Mouse (Mus musculus) megakaryocyte, embryonic 14.5 days (primary cell): ENCODE measurements around the gene Bsg. TPM values are rescaled to one million over a fixed set of nuclear protein-coding genes. Genes with fewer than 3 reads are reported as not detected.
A peak's percentile ranks its signal among the peaks of the same experiment; 100 is the strongest.

Experiments
- H3K27me3 ChIP-seq: replicated peaks from 2 replicates; pipeline ENCODE3; 2012; ENCODE audit warnings: inconsistent platforms
- H3K36me3 ChIP-seq: replicated peaks from 2 replicates; pipeline ENCODE3; 2012; ENCODE audit warnings: low read length, inconsistent platforms, mixed read lengths
- H3K4me1 ChIP-seq: 2 replicates; pipeline ENCODE4 v1.6.1; 2012; ENCODE audit warnings: inconsistent platforms
- H3K4me3 ChIP-seq: replicated peaks from 2 replicates; pipeline ENCODE3; 2012; ENCODE audit warnings: moderate library complexity, mild to moderate bottlenecking, inconsistent platforms
- H3K9me3 ChIP-seq: 2 replicates; pipeline ENCODE4 v1.6.1; 2012; ENCODE audit warnings: inconsistent platforms
- FLI1 ChIP-seq: IDR thresholded peaks from 2 replicates; pipeline ENCODE4 v1.6.1; 2012; ENCODE audit warnings: low read length, inconsistent platforms, mixed read lengths
- GATA1 ChIP-seq: IDR thresholded peaks from 3 replicates; pipeline ENCODE4 v1.6.1; 2012; ENCODE audit warnings: mixed read lengths, low read length, inconsistent platforms, borderline replicate concordance
- polyA plus RNA-seq: library from polyadenylated mRNA; stranded (reverse); fragments of >175 nt; gene quantifications from 2 replicates; pipeline ENCODE4 v1.2.3, GENCODE M21; 2012; ENCODE audit warnings: low replicate concordance; ENCODE audit not compliant: insufficient read depth

Gene Bsg
- polyA plus RNA-seq, 1 experiment: 3,272 TPM

GRCm38 (mm10) chr10:79682551-79682915, 21.8 kb upstream of the Bsg start:
- no peaks in the 10 kb centered on the region for H3K27me3 ChIP-seq
- H3K9me3 ChIP-seq: peaks cover 11% of the 10 kb centered on the region
- TF ChIP-seq GATA1 (no peak), FLI1 (no peak)
- peak overlapping the region; percentile 99 for H3K4me3 ChIP-seq
- peaks cover 47% of the 10 kb centered on the region for H3K36me3 ChIP-seq
- H3K4me1 ChIP-seq: peaks cover 56% of the 10 kb centered on the region

- no peaks in the 10 kb centered on the region for H3K27me3 ChIP-seq
- H3K4me3 ChIP-seq: peak overlapping the region; percentile 99
- TF ChIP-seq GATA1: no peak
- no peak for TF ChIP-seq FLI1
- peaks cover 61% of the 10 kb centered on the region for H3K4me1 ChIP-seq
- H3K36me3 ChIP-seq: peaks cover 52% of the 10 kb centered on the region
- H3K9me3 ChIP-seq: peaks cover 11% of the 10 kb centered on the region
These were observed 21.2 kb upstream of the Bsg start for GRCm38 (mm10) chr10:79682916-79683582.

GRCm38 (mm10) chr10:79683726-79684640, 20.3 kb upstream of the Bsg start:
- Histone ChIP-seq H3K4me1 (peaks cover 70% of the 10 kb centered on the region), H3K4me3 (peak overlapping the region; percentile 99), H3K36me3 (peaks cover 59% of the 10 kb centered on the region), H3K27me3 (no peaks in the 10 kb centered on the region), H3K9me3 (peaks cover 2% of the 10 kb centered on the region)
- TF ChIP-seq GATA1 (no peak), FLI1 (no peak)

- no peaks in the 10 kb centered on the region for H3K27me3 ChIP-seq
- TF ChIP-seq FLI1 (no peak), GATA1 (no peak)
- H3K9me3 ChIP-seq: no peaks in the 10 kb centered on the region
- peaks cover 76% of the 10 kb centered on the region for H3K4me1 ChIP-seq
- peak overlapping the region; percentile 99 for H3K4me3 ChIP-seq
- H3K36me3 ChIP-seq: peaks cover 68% of the 10 kb centered on the region
These were observed 19.3 kb upstream of the Bsg start for GRCm38 (mm10) chr10:79684770-79685600.

- TF ChIP-seq GATA1 (no peak), FLI1 (no peak)
- no peak overlapping the region for H3K4me3 ChIP-seq
- H3K27me3 ChIP-seq: no peaks in the 10 kb centered on the region
- H3K36me3 ChIP-seq: peaks cover 72% of the 10 kb centered on the region
- H3K9me3 ChIP-seq: no peaks in the 10 kb centered on the region
- peaks cover 68% of the 10 kb centered on the region for H3K4me1 ChIP-seq
These were observed 18.1 kb upstream of the Bsg start for GRCm38 (mm10) chr10:79686219-79686618.

GRCm38 (mm10) chr10:79686691-79687090, 17.6 kb upstream of the Bsg start:
- Histone ChIP-seq H3K36me3 (peaks cover 73% of the 10 kb centered on the region), H3K4me3 (no peak overlapping the region), H3K4me1 (peaks cover 65% of the 10 kb centered on the region), H3K27me3 (no peaks in the 10 kb centered on the region), H3K9me3 (no peaks in the 10 kb centered on the region)
- TF ChIP-seq FLI1 (no peak), GATA1 (no peak)

- H3K4me3 ChIP-seq: no peak overlapping the region
- peaks cover 7% of the 10 kb centered on the region for H3K9me3 ChIP-seq
- H3K27me3 ChIP-seq: no peaks in the 10 kb centered on the region
- TF ChIP-seq FLI1 (no peak), GATA1 (no peak)
- H3K36me3 ChIP-seq: peaks cover 77% of the 10 kb centered on the region
- peaks cover 65% of the 10 kb centered on the region for H3K4me1 ChIP-seq
These were observed 16.8 kb upstream of the Bsg start for GRCm38 (mm10) chr10:79687513-79687912.

GRCm38 (mm10) chr10:79688720-79689119, 15.6 kb upstream of the Bsg start, which contains the start of gene Gzmm:
Gene Gzmm, plus strand, starts transcription at chr10:79689020.
- peak within 1 kb of the TSS; percentile 0 for H3K4me3 ChIP-seq
- peaks cover 10% of the 10 kb centered on the region for H3K9me3 ChIP-seq
- TF ChIP-seq FLI1 (no peak), GATA1 (no peak)
- no peaks in the 10 kb centered on the region for H3K27me3 ChIP-seq
- peaks cover 70% of the 10 kb centered on the region for H3K36me3 ChIP-seq
- peaks cover 57% of the 10 kb centered on the region for H3K4me1 ChIP-seq

GRCm38 (mm10) chr10:79689178-79689577, 15.1 kb upstream of the Bsg start:
- peaks cover 10% of the 10 kb centered on the region for H3K9me3 ChIP-seq
- H3K36me3 ChIP-seq: peaks cover 66% of the 10 kb centered on the region
- no peak for TF ChIP-seq GATA1
- no peak for TF ChIP-seq FLI1
- no peaks in the 10 kb centered on the region for H3K27me3 ChIP-seq
- H3K4me3 ChIP-seq: no peak overlapping the region
- peaks cover 52% of the 10 kb centered on the region for H3K4me1 ChIP-seq
